Mouse (Mus musculus): Measurements from ENCODE around the gene Iqck. TPM values are rescaled to one million over a fixed set of nuclear protein-coding genes. Genes with fewer than 3 reads are reported as not detected.
A peak's percentile ranks its signal among the peaks of the same experiment; 100 is the strongest.

Iqck gene
- polyA plus RNA-seq, 1 experiment from 2014 or later, result 4.1 TPM

DNA sequence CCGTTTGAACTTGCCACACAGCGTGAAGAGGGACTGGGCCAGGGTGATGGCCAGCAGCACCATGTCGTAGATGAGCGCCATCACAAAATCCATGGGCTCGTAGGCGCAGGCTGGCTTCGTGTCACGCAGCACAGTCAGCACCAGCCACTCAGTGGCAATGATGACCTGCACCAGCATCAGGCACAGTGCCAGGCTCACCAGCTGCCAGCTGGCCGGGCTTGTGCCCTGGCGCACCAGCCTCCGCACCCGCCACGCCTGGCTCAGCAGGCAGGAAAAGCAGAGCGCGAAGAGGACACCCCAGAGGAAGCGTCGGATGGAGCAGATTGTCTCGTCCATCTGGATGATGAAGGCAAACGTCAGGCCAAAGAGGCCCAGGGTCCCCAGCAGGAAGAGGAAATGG lies 128.4 kb downstream of the Iqck start:
- no peak overlapping the region for H3K9ac ChIP-seq (replicated peaks)
- H3K27ac ChIP-seq, result no peak overlapping the region
- no peaks in the 10 kb centered on the region for H3K27me3 ChIP-seq
- peak; percentile 28; the same call in 1 of the 2 replicates for ATAC-seq
- H3K36me3 ChIP-seq, result peaks cover 32% of the 10 kb centered on the region
- no peak overlapping the region for H3K4me3 ChIP-seq (replicated peaks)
- 86% methylated on average over 19 of the region's 19 CpGs for WGBS
- no peak overlapping the region for H3K4me2 ChIP-seq (replicated peaks)
- no peaks in the 10 kb centered on the region for H3K9me3 ChIP-seq
- peaks cover 20% of the 10 kb centered on the region for H3K4me1 ChIP-seq (replicated peaks)

DNA sequence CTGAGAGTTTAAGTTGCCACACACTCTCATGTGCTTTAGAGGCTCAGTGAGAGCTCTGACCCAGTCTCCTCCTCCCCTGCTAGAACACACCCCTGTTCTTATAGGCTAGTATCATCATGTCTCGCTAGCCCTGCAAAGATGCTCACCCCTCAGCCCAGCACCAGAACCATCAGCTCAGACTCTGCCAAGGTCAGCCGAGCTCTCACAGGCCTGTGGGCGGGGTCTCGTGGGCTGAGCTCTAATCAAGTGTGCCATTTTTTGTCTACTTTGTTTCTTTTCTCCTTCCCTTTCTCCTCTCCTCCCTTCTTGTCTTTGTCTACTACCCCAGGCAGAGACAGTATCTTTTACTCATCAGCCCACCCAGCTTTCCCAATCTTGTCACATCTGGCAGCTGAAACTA lies 130.2 kb downstream of the Iqck start:
- H3K4me2 ChIP-seq (replicated peaks), result no peak overlapping the region
- H3K9ac ChIP-seq (replicated peaks), result no peak overlapping the region
- H3K4me3 ChIP-seq (replicated peaks), result no peak overlapping the region
- peaks cover 29% of the 10 kb centered on the region for H3K36me3 ChIP-seq
- H3K27me3 ChIP-seq, result no peaks in the 10 kb centered on the region
- H3K4me1 ChIP-seq (replicated peaks), result peaks cover 30% of the 10 kb centered on the region
- no peak for ATAC-seq
- 75% methylated on average over 4 of the region's 4 CpGs for WGBS
- H3K9me3 ChIP-seq, result no peaks in the 10 kb centered on the region
- H3K27ac ChIP-seq, result 0 out of 2 replicates have a peak overlapping the region, but pooled peaks have one; percentile 14

DNA sequence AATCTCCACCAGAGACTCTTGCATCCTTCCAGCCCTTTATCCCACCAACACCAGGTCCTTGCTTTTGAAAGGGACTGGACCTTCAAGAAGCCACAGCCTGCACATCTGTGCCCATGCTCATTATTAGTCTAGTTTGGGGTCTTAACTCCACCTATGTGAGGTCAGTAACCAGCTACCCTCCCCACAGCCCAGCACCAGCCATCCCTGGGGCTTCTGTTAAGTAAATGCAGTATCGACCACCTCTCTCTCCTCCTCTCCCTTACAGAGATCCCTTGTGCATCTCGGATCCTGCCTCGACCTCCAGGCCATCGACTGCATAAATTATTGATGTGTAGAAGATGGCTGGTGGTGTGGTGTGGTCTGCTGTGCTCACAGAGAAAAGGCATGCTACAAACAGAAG lies 130.8 kb downstream of the Iqck start:
- peaks cover 26% of the 10 kb centered on the region for H3K36me3 ChIP-seq
- H3K4me2 ChIP-seq (replicated peaks), result no peak overlapping the region
- 70% methylated on average over 4 of the region's 4 CpGs for WGBS
- no peaks in the 10 kb centered on the region for H3K27me3 ChIP-seq
- no peak overlapping the region for H3K9ac ChIP-seq (replicated peaks)
- H3K9me3 ChIP-seq, result no peaks in the 10 kb centered on the region
- no peak for ATAC-seq
- no peak overlapping the region for H3K27ac ChIP-seq
- peaks cover 36% of the 10 kb centered on the region for H3K4me1 ChIP-seq (replicated peaks)
- H3K4me3 ChIP-seq (replicated peaks), result no peak overlapping the region

DNA sequence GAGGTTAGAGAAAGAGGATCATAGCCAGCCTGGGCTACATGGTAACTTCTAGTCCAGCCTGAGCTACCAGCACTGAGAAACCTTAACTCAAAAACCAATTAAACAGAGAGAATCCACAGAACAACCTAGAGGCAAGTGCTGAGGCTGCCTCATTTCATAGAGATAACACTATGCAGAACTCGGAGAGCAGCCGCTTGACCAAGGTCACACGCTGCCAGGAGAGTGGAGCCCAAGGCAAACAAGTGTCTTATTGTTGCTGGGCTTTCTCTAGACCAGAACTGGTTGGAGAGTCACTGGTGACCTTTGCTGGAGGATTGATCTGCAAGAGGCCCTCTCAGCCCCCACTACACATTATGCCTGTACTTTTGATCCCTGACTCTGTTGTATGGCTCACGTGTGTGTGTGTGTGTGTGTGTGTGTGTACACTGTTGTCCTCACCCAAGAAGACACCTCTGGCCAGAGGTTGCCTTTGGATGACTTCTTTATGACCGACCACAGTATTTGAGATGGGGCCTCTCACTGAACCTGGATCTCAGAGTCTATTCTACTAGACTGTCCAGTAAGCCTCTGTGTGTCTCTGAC lies 133.8 kb downstream of the Iqck start:
- Histone ChIP-seq H3K4me3 (replicated peaks) (no peak overlapping the region), H3K27ac (no peak overlapping the region), H3K9ac (replicated peaks) (no peak overlapping the region), H3K9me3 (no peaks in the 10 kb centered on the region), H3K36me3 (no peaks in the 10 kb centered on the region), H3K4me1 (replicated peaks) (peaks cover 66% of the 10 kb centered on the region), H3K4me2 (replicated peaks) (no peak overlapping the region), H3K27me3 (no peaks in the 10 kb centered on the region)
- WGBS, result 88% methylated on average over 5 of the region's 5 CpGs
- no peak for ATAC-seq

DNA sequence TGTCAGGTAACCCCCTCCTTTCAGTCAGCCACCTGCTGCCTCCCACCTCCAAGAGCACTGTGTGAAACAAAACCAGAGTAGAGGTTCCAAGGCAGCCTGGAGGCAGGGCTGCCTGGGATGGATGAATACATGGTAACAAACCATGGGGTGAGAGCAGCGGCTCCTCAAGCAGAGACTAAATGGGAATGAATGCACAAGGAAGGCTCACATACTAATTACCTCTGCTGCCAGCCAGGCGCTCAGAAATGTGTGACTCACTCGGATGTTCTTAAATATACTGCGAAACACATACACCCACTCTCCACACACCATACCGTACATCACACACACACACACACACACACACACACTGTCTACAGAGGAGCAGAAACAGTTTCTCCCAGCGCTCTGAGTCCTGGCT lies 134.7 kb downstream of the Iqck start:
- 71% methylated on average over 6 of the region's 6 CpGs for WGBS
- Histone ChIP-seq H3K4me1 (replicated peaks) (peaks cover 71% of the 10 kb centered on the region), H3K4me2 (replicated peaks) (no peak overlapping the region), H3K9me3 (no peaks in the 10 kb centered on the region), H3K9ac (replicated peaks) (no peak overlapping the region; the same call in 1 of the 2 replicates), H3K4me3 (replicated peaks) (no peak overlapping the region), H3K27ac (no peak overlapping the region), H3K36me3 (no peaks in the 10 kb centered on the region), H3K27me3 (no peaks in the 10 kb centered on the region)
- ATAC-seq, result no peak

DNA sequence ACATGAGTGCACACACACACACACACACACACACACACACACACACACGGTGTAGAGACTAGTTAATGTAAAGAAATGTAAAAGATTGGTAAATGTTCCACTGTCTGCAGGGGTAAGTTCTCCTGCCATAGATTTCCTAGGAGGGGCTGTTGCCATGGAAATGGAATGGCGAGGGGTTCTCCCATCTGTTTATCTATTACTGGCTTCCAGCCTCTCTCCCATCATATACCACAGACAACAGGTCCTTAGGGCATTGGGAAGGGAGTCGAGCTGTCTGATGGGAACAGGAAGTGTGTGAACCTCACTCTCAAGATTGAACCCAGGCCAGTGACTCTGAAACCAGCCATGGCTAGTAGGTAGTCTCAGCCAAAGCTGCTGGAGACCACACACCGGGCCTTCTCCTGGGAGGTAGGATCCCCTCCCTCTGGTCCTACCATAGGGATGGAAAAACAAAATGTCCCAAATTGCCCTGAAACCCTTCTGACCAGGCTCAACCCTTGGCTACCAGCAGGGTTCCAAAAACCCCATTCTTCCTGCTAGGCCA lies 135.9 kb downstream of the Iqck start:
- H3K9me3 ChIP-seq, result no peaks in the 10 kb centered on the region
- H3K36me3 ChIP-seq, result no peaks in the 10 kb centered on the region
- 21% methylated on average over 4 of the region's 4 CpGs for WGBS
- peaks cover 71% of the 10 kb centered on the region for H3K4me1 ChIP-seq (replicated peaks)
- H3K27me3 ChIP-seq, result no peaks in the 10 kb centered on the region
- peak overlapping the region; percentile 89 for H3K4me2 ChIP-seq (replicated peaks)
- H3K27ac ChIP-seq, result peak overlapping the region; percentile 79
- no peak overlapping the region for H3K4me3 ChIP-seq (replicated peaks)
- H3K9ac ChIP-seq (replicated peaks), result no peak overlapping the region; the same call in 1 of the 2 replicates
- ATAC-seq, result no peak

DNA sequence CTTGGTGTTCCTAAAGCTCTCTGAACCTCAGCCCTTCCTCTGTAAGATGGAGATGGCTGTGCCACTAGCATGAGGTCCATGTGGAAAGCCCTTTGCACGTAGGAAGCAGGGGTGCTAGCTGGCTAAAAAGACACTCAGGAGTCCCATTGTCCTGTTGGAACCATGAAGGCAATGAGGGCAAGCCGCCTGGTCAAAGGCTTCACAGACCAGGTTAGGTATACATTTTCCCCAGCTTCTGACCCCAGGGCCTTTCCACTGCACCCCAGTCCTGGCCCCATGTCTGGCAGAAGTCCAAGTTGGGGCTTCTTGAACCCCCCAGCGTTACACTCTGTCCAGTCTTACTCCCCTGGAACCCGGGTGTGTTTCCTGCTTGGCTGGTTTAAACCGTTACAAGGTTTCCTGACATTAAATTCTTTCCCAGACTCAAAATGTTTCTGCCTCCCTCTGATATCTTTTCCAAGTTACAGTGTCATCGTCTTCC lies 136.6 kb downstream of the Iqck start:
- Histone ChIP-seq H3K36me3 (no peaks in the 10 kb centered on the region), H3K27me3 (no peaks in the 10 kb centered on the region), H3K27ac (peak overlapping the region; percentile 79), H3K9ac (replicated peaks) (no peak overlapping the region; the same call in 1 of the 2 replicates), H3K4me1 (replicated peaks) (peaks cover 68% of the 10 kb centered on the region), H3K9me3 (no peaks in the 10 kb centered on the region), H3K4me2 (replicated peaks) (peak overlapping the region; percentile 89), H3K4me3 (replicated peaks) (peak overlapping the region; percentile 63)
- 18% methylated on average over 6 of the region's 6 CpGs for WGBS
- ATAC-seq, result no peak

DNA sequence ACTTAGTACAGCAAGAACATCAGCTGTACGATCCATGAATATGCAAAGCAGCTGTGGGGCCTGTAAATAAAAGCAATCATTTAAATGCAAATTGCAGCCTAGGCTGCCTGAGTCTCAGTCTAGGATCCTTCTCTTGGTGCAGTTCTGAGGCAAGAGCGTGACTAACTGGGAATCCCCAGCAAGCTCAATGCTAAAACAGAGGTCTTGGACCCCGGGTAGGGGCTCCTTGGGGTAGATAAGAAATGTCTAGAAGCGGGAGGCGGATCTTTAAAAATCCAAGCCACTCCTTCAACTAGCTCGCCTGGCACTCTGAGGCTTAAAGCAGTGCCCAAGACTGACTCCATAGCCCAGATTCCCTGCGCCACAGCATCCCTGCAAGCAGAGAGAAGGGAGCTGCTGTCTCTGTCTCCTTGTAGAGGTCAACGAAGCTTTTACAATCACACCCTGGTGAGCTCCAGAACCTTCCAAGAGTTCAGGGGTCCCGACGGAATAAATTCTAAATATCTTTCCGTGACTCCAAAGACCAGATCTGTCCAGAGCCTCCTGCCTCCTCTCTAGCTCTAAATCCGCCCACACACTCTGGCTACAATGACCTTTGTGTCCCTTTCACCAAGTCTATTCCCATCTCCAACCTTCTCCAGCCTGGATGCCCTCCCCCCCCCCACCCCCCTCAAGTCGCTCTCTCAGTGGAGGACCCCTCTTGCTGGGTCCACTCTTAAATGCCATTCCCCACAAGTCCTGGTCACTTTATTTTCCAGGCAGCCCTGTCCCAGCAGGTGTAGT lies 137.3 kb downstream of the Iqck start:
- peak overlapping the region; percentile 89 for H3K4me2 ChIP-seq (replicated peaks)
- no peaks in the 10 kb centered on the region for H3K27me3 ChIP-seq
- H3K27ac ChIP-seq, result peak overlapping the region; percentile 79
- WGBS, result 6% methylated on average over 13 of the region's 13 CpGs
- peak; percentile 21 for ATAC-seq
- peak overlapping the region; percentile 63 for H3K4me3 ChIP-seq (replicated peaks)
- H3K36me3 ChIP-seq, result no peaks in the 10 kb centered on the region
- H3K9me3 ChIP-seq, result no peaks in the 10 kb centered on the region
- peaks cover 65% of the 10 kb centered on the region for H3K4me1 ChIP-seq (replicated peaks)
- H3K9ac ChIP-seq (replicated peaks), result peak overlapping the region; percentile 80; the same call in 1 of the 2 replicates

DNA sequence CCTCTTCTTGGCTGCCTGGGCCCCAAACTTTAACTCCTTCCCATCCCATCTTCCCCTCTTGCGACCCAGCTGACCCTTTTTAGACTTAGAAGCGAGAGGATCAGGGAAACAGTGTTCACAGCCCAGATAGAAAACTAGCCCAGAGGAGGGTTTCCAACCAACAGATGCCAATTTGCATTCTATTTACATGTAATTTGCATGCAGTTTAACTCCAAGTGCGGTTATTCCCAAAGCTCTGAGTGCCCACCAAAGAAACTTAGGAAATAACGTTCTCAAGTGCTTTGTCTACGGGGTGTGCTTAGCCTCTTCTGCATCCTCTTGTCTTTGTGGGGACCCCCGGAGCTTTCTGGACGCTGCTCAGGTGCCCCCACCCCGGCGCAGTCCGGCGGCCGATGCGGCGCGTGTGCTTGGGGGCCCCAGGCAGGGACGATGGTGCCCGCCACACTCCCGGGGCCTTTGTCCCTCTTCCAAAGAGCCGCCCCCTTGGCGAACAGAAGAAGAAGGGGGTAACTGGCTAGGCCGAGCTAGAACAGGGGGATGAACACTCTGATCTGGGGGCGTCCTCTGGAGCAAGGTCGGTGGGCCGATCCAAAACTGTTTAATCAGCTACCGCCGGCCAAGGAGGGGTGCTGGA lies 138.2 kb downstream of the Iqck start:
- Histone ChIP-seq H3K4me3 (replicated peaks) (peak overlapping the region; percentile 63), H3K27me3 (no peaks in the 10 kb centered on the region), H3K27ac (peak overlapping the region; percentile 79), H3K9me3 (no peaks in the 10 kb centered on the region), H3K36me3 (no peaks in the 10 kb centered on the region), H3K4me2 (replicated peaks) (peak overlapping the region; percentile 89), H3K4me1 (replicated peaks) (peaks cover 63% of the 10 kb centered on the region), H3K9ac (replicated peaks) (peak overlapping the region; percentile 80)
- under 1% methylated on average over 26 of the region's 26 CpGs for WGBS
- peak; percentile 9; the same call in 1 of the 2 replicates for ATAC-seq

DNA sequence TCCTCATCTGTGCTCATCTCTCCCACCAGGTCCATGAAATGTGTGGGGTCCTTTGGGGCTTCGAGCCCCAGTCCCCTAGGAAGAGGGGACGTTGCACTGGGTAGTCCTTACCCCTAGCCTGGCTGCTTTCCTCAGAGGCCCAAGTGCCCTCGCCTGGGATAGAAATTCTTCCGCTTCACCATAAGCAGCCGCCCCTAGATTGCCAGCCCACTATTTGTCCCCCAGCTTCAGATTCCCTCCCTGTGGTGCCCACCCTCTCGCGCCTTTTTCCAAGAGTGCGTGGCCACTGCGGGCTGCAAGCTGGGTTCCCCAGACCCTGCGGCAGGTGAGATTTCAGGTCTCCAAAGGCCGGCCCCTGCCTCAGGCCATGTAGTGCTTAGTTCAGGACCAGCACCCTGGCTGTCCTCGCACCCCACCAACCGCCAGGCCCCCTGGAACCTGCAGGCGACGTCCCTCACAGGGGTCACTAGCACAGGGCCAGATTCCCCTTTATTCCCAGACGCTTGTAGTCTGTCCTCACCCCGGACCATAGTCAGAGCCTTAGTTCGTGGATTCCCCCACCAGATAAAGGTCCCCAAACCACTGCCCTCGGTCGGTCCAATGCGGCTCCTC lies 138.8 kb downstream of the Iqck start:
- no peaks in the 10 kb centered on the region for H3K27me3 ChIP-seq

DNA sequence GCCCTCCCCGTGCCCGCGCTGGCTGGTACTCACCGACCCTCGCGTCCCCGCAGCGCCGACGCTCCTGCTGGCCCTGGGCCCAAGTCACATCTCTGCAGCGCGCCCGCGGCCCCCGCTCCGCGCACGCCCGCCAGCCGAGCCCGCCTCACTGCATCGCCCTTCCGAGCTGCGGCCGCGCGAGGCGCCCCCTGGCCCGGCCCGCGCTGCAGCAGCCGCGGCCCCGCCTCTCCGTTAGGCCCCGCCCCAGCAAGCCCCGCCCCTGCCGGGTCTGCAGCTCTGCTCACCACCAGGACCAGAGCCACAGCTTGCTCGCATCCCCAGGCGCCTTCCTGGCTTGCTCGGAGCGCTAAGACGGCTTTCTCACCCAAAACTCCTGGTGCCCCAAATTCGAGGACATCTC lies 139.5 kb downstream of the Iqck start, which contains the start of gene Gprc5b:
Gene Gprc5b (minus strand): TSS at position 205 of the 400 bp plus-strand sequence.
- H3K27ac ChIP-seq, result peak within 1 kb of the TSS; percentile 79
- no peaks in the 10 kb centered on the region for H3K9me3 ChIP-seq
- peaks cover 57% of the 10 kb centered on the region for H3K4me1 ChIP-seq (replicated peaks)
- ATAC-seq, result peak; percentile 83
- 0% methylated on average over 40 of the region's 44 CpGs for WGBS
- H3K4me3 ChIP-seq (replicated peaks), result peak within 1 kb of the TSS; percentile 63
- H3K4me2 ChIP-seq (replicated peaks), result peak within 1 kb of the TSS; percentile 89
- H3K27me3 ChIP-seq, result no peaks in the 10 kb centered on the region
- peak within 1 kb of the TSS; percentile 80 for H3K9ac ChIP-seq (replicated peaks)
- no peaks in the 10 kb centered on the region for H3K36me3 ChIP-seq

More for the DNA sequence above, 138.8 kb downstream of the Iqck start:
- peak overlapping the region; percentile 80 for H3K9ac ChIP-seq (replicated peaks)
- no peaks in the 10 kb centered on the region for H3K9me3 ChIP-seq
- peak overlapping the region; percentile 63 for H3K4me3 ChIP-seq (replicated peaks)
- peak overlapping the region; percentile 79 for H3K27ac ChIP-seq
- H3K4me1 ChIP-seq (replicated peaks), result peaks cover 63% of the 10 kb centered on the region
- H3K36me3 ChIP-seq, result no peaks in the 10 kb centered on the region
- H3K4me2 ChIP-seq (replicated peaks), result peak overlapping the region; percentile 89
- peak; percentile 21 for ATAC-seq
- WGBS, result under 1% methylated on average over 21 of the region's 21 CpGs
